Mouse (Mus musculus) midbrain, embryonic 10.5 days (tissue): ENCODE data around the gene Gabbr1. TPM values are rescaled to one million over a fixed set of nuclear protein-coding genes. Genes with fewer than 3 reads are reported as not detected.

Experiments
- DNase-seq: peaks from one replicate; pipeline ENCODE4 v3.0.0-alpha.2; 2017; ENCODE audit warnings: low spot score
- H3K27ac ChIP-seq: fragments of 300-500 bp; sonication (generic); replicated peaks from 2 replicates; pipeline ENCODE4 v1.5.1; 2016; ENCODE audit warnings: mild to moderate bottlenecking
- H3K27me3 ChIP-seq: fragments of 300-500 bp; sonication (generic); 2 replicates; pipeline ENCODE4 v1.6.1; 2016; ENCODE audit warnings: low read depth, mild to moderate bottlenecking; ENCODE audit not compliant: poor library complexity, severe bottlenecking
- H3K36me3 ChIP-seq: fragments of 300-500 bp; sonication (generic); 2 replicates; pipeline ENCODE4 v1.6.1; 2016; ENCODE audit warnings: mild to moderate bottlenecking, moderate library complexity
- H3K4me1 ChIP-seq: fragments of 300-500 bp; sonication (generic); 2 replicates; pipeline ENCODE4 v1.6.1; 2016
- H3K4me3 ChIP-seq: fragments of 300-500 bp; sonication (generic); 2 replicates; pipeline ENCODE4 v1.5.1; 2016; ENCODE audit warnings: mild to moderate bottlenecking, moderate library complexity
- H3K9me3 ChIP-seq: fragments of 300-500 bp; sonication (generic); replicated peaks from 2 replicates; pipeline ENCODE4 v1.6.1; 2016; ENCODE audit warnings: mild to moderate bottlenecking
- WGBS: fragments of 180-500 bp; shearing (Covaris S2); methylation state at CpG from one replicate; pipeline ENCODE4 v1.1.7; 2016; 5-methylcytosine and 5-hydroxymethylcytosine counted together
- polyA plus RNA-seq: library from polyadenylated mRNA; unstranded; fragments of >200 nt; fragmentation: Nextera tagmentation; extraction: Ambion mirVana; gene quantifications from 2 replicates; pipeline ENCODE4 v1.2.1, GENCODE M21; 2016

Gene Gabbr1
- polyA plus RNA-seq, 1 experiment from 2014 or later: 7.9 TPM

DNA sequence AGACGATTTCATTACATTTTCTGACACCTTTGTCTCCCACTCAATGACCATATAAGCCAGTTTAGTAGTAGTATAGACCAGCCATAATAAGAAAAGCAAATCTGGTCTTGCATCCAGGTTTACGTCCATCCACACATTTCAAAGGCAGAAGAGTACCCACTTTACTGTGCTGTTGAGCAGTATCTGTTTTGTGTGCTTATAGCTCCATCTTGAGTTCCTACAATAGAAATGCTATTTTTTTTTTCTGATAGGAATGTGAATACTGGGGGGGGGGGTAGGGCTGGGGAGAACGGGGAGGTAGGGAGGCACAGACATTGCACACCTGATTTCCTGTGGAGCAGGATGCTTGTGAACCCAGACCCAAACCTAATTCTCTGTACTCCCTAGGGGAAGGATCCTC, 2.2 kb downstream of the Gabbr1 start:
- H3K4me3 ChIP-seq: no peak overlapping the region
- no peak overlapping the region for H3K27ac ChIP-seq
- peaks cover 32% of the 10 kb centered on the region for H3K27me3 ChIP-seq
- no peaks in the 10 kb centered on the region for H3K9me3 ChIP-seq
- no peak for DNase-seq
- H3K36me3 ChIP-seq: no peaks in the 10 kb centered on the region
- 43% methylated on average over 3 of the region's 3 CpGs for WGBS
- peaks cover 64% of the 10 kb centered on the region for H3K4me1 ChIP-seq

- Histone ChIP-seq H3K4me1 (peaks cover 64% of the 10 kb centered on the region), H3K27me3 (peaks cover 32% of the 10 kb centered on the region), H3K36me3 (peaks cover 4% of the 10 kb centered on the region; the same call in 1 of the 2 replicates), H3K9me3 (no peaks in the 10 kb centered on the region), H3K27ac (no peak overlapping the region), H3K4me3 (0 out of 2 replicates have a peak overlapping the region, but pooled peaks have one; percentile 5)
- 57% methylated on average over 7 of the region's 7 CpGs for WGBS
- DNase-seq: no peak
Measured at GRCm38 (mm10) chr17:37048383-37048782, 2.6 kb downstream of the Gabbr1 start.

DNA sequence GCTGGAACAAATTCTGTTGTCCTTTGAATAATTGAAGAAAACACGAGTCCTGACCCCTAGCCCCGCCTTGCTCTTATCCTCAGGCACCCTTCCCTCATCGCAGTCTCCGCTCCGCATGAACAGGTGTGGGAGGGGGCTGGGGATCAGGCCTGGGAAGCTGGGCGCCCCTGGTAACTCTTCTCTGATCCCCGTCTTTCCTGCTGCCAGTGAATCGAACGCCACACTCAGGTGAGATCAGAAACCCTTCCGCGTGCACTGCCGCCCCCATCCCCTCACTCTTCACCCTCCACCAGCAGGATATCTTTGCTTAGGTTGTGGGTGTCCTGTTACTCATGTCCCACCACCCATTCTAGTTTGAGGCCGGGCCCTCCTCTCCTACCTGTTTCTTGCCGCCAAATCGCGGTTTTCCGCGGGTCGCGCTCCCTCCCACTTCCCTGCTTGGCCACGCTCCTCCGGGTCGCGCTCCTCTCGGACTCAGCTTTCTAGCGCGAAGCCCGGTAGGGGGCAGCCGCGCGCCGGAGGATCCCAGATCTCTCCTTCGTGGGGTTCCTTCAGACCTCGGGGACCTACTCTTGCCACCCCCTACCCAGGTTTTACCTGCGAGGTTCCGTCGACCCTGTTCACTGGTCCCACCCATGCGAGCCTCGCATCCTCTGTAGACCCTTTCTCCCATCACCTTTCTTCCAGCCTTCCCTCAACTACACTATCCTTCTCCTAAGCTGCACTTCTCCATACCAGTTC, 4.0 kb downstream of the Gabbr1 start:
- peaks cover 32% of the 10 kb centered on the region for H3K27me3 ChIP-seq
- WGBS: under 1% methylated on average over 39 of the region's 39 CpGs
- H3K9me3 ChIP-seq: no peaks in the 10 kb centered on the region
- peaks cover 17% of the 10 kb centered on the region for H3K36me3 ChIP-seq
- peak overlapping the region; percentile 77 for H3K4me3 ChIP-seq
- DNase-seq: peak; percentile 71
- H3K27ac ChIP-seq: peak overlapping the region; percentile 88; the same call in 1 of the 2 replicates
- peaks cover 64% of the 10 kb centered on the region for H3K4me1 ChIP-seq

DNA sequence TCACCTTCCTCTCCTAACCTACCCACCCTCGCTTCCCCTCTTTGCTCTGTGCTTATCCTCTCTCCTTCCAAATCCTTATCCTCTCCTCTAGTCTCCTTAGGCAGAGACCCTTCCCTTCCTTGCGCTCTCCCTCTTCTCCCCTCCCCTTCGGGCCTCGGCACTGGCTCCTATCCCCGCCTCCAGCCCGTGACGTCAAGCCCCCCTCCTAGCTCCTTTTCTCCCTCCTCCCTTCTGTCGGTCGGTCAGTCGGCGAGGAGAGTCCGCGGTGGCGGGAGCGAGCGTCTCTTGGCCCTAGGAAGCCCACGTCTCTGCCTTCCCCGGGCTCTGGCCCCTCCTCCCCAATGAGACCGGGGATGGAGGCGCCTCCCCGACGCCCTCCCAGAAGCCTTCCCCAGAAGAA, 4.6 kb downstream of the Gabbr1 start:
- Histone ChIP-seq H3K36me3 (peaks cover 24% of the 10 kb centered on the region), H3K9me3 (no peaks in the 10 kb centered on the region), H3K27ac (peak overlapping the region; percentile 88), H3K4me3 (peak overlapping the region; percentile 77), H3K27me3 (peaks cover 32% of the 10 kb centered on the region), H3K4me1 (peaks cover 61% of the 10 kb centered on the region)
- WGBS: 1% methylated on average over 22 of the region's 22 CpGs
- peak; percentile 91 for DNase-seq

DNA sequence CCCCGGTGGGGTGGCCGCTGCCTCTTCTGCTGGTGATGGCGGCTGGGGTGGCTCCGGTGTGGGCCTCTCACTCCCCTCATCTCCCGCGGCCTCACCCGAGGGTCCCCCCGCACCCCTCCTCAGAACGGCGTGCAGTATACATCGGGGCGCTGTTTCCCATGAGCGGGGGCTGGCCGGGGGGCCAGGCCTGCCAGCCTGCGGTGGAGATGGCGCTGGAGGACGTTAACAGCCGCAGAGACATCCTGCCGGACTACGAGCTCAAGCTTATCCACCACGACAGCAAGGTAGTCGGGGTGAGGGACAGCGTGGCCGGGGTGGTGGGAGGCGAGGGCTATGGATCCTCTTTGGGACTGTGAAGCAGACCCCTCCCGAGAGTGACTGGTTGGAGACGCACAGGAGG, 5.1 kb downstream of the Gabbr1 start:
- peak overlapping the region; percentile 88 for H3K27ac ChIP-seq
- WGBS: 3% methylated on average over 27 of the region's 27 CpGs
- H3K4me3 ChIP-seq: peak overlapping the region; percentile 77
- peaks cover 32% of the 10 kb centered on the region for H3K27me3 ChIP-seq
- no peaks in the 10 kb centered on the region for H3K9me3 ChIP-seq
- DNase-seq: no peak
- H3K4me1 ChIP-seq: peaks cover 57% of the 10 kb centered on the region
- peaks cover 29% of the 10 kb centered on the region for H3K36me3 ChIP-seq

DNA sequence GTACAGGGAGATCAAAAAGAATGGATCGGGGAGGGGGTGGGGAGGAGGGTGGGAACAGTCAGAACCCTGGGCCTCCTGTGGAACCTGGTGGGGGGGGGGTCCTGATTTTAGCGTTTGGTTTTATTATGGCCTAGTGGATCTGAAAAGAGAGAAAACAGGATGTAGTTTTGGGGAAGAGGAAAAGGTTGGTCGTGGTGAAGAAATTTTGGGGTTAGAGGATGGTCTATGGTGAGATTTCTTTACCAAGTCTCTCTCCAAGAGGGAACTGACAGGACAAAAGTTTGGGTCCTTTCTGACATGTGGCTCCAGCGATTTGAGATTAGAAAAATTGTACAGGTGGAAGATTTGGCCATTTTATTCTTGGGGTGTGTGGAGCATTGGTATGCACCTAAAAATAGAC, 6.0 kb downstream of the Gabbr1 start:
- peaks cover 52% of the 10 kb centered on the region for H3K4me1 ChIP-seq
- DNase-seq: no peak
- no peak overlapping the region for H3K27ac ChIP-seq
- WGBS: 55% methylated on average over 4 of the region's 4 CpGs
- no peaks in the 10 kb centered on the region for H3K9me3 ChIP-seq
- peaks cover 37% of the 10 kb centered on the region for H3K36me3 ChIP-seq
- peaks cover 32% of the 10 kb centered on the region for H3K27me3 ChIP-seq
- peak overlapping the region; percentile 77 for H3K4me3 ChIP-seq

GRCm38 (mm10) chr17:37056957-37057356, 11.2 kb downstream of the Gabbr1 start:
- H3K9me3 ChIP-seq: no peaks in the 10 kb centered on the region
- 86% methylated on average over 6 of the region's 6 CpGs for WGBS
- H3K4me3 ChIP-seq: no peak overlapping the region
- peaks cover 6% of the 10 kb centered on the region; the same call in 1 of the 2 replicates for H3K4me1 ChIP-seq
- H3K36me3 ChIP-seq: peaks cover 89% of the 10 kb centered on the region
- H3K27ac ChIP-seq: no peak overlapping the region
- no peaks in the 10 kb centered on the region for H3K27me3 ChIP-seq
- no peak for DNase-seq

GRCm38 (mm10) chr17:37061435-37061834, 15.7 kb downstream of the Gabbr1 start:
- Histone ChIP-seq H3K4me1 (peaks cover 11% of the 10 kb centered on the region; the same call in 1 of the 2 replicates), H3K27ac (no peak overlapping the region), H3K9me3 (no peaks in the 10 kb centered on the region), H3K4me3 (no peak overlapping the region), H3K36me3 (peaks cover 99% of the 10 kb centered on the region), H3K27me3 (no peaks in the 10 kb centered on the region)
- DNase-seq: no peak
- 69% methylated on average over 3 of the region's 3 CpGs for WGBS

GRCm38 (mm10) chr17:37062101-37062641, 16.4 kb downstream of the Gabbr1 start:
- WGBS: 84% methylated on average over 10 of the region's 10 CpGs
- Histone ChIP-seq H3K36me3 (peaks cover 99% of the 10 kb centered on the region), H3K27me3 (no peaks in the 10 kb centered on the region), H3K27ac (no peak overlapping the region), H3K4me1 (peaks cover 11% of the 10 kb centered on the region; the same call in 1 of the 2 replicates), H3K9me3 (no peaks in the 10 kb centered on the region), H3K4me3 (no peak overlapping the region)
- no peak for DNase-seq

DNA sequence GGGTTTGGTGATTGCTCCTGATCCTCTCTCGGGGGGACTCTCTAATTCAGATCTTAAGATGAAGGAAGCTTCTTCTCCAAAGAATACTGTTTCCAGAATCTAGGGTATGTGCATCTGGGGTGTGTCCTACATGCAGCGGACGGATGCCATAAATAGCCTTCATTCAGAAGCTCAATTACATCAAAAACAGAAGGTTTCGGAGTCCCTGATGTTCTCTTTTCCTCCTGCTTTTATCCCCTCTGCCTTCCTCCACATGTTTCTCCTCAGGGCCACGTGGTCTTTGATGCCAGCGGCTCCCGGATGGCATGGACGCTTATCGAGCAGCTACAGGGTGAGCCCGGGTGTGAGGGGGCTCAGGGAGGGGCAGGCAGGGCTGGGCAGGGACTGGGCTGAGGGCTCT, 17.3 kb downstream of the Gabbr1 start:
- H3K27me3 ChIP-seq: no peaks in the 10 kb centered on the region
- peaks cover 11% of the 10 kb centered on the region; the same call in 1 of the 2 replicates for H3K4me1 ChIP-seq
- no peak for DNase-seq
- no peak overlapping the region for H3K4me3 ChIP-seq
- no peaks in the 10 kb centered on the region for H3K9me3 ChIP-seq
- H3K36me3 ChIP-seq: peaks cover 99% of the 10 kb centered on the region
- H3K27ac ChIP-seq: no peak overlapping the region
- WGBS: 71% methylated on average over 10 of the region's 10 CpGs

DNA sequence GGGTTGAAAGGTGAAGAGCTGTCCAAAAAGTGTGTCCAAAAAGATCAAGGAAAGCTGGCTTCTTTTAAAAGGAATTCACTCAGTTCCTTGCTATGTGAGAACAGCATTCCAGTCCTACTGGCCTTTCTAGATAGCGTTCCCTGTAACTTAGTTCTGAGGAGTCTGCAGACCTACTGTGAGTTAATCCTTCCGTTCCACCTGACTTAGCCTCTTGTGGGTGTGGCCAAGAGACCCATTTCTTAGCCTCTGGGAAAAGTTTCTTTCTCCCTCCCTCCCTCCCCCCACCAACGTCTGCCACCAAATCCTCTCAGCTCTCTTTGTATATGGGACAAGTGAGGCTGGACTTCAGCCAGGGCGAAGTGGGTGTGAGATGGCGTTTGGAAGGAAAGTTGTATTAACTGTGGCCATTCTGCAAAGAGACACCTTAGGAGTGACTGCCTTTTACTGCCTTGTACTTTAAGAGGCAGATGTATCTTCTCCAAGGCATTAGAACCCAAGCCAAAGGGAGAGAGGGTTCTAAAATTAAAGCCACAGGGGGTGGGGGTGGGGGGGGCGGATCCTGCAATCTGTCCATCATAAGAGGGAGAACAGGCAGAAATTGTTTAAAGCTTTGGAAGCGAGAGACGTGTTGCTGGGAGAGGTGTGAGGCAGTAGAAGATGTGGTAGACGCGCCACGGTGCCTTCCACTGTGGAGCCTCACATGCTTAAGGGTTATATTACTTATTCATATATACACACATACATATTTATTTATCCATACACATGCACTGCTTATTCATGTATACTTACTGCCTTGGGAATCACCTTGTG, 18.1 kb downstream of the Gabbr1 start:
- DNase-seq: no peak
- Histone ChIP-seq H3K4me1 (peaks cover 11% of the 10 kb centered on the region; the same call in 1 of the 2 replicates), H3K27me3 (no peaks in the 10 kb centered on the region), H3K9me3 (no peaks in the 10 kb centered on the region), H3K4me3 (no peak overlapping the region), H3K36me3 (peaks cover 99% of the 10 kb centered on the region), H3K27ac (no peak overlapping the region)
- WGBS: 63% methylated on average over 11 of the region's 11 CpGs

- no peak for DNase-seq
- no peak overlapping the region for H3K4me3 ChIP-seq
- 93% methylated on average over 2 of the region's 2 CpGs for WGBS
- no peaks in the 10 kb centered on the region for H3K27me3 ChIP-seq
- H3K4me1 ChIP-seq: peaks cover 11% of the 10 kb centered on the region; the same call in 1 of the 2 replicates
- H3K9me3 ChIP-seq: no peaks in the 10 kb centered on the region
- peaks cover 99% of the 10 kb centered on the region for H3K36me3 ChIP-seq
- H3K27ac ChIP-seq: no peak overlapping the region
Measured at GRCm38 (mm10) chr17:37065993-37066392, 20.2 kb downstream of the Gabbr1 start.
